Comparison of ENCODE assay signal across 8 mouse cellular contexts in genomic region chr7:141464603-141465201, GRCm38 (mm10). TPM values are rescaled to one million over a fixed set of nuclear protein-coding genes. Genes with fewer than 3 reads are reported as not detected.
DNase-seq lines count a peak whose midpoint lies in the region; ATAC-seq and TF ChIP-seq lines count a peak whose summit lies in the region.

No protein-coding gene starts in this region.

- H3K9me3 ChIP-seq in hindbrain, embryonic 11.5 days (ENCODE audit: control insufficient read depth, low read length), result no peaks in the 10 kb centered on the region
- H3K9me3 ChIP-seq in limb, embryonic 15.5 days, result no peaks in the 10 kb centered on the region

- no peaks in the 10 kb centered on the region for H3K36me3 ChIP-seq in hindbrain, embryonic 11.5 days (ENCODE audit: control insufficient read depth, insufficient read depth, low read length)
- H3K36me3 ChIP-seq in limb, embryonic 15.5 days, result peaks cover 6% of the 10 kb centered on the region

- H3K4me2 ChIP-seq in hindbrain, embryonic 11.5 days (replicated peaks; ENCODE audit: low read depth, low read length), result 0 out of 2 replicates have a peak overlapping the region, but pooled peaks have one; percentile 9
- peak overlapping the region; percentile 44 for H3K4me2 ChIP-seq in limb, embryonic 15.5 days

- no peak for ATAC-seq in hindbrain, embryonic 11.5 days (ENCODE audit: low FRiP score)
- ATAC-seq in limb, embryonic 15.5 days (ENCODE audit: insufficient number of reproducible peaks, low FRiP score, low TSS enrichment, low read depth), result no peak
- ATAC-seq in CD4-positive, CD25-positive, alpha-beta regulatory T cell, adult 4 months, result no peak

- no peak for TF ChIP-seq POLR2A in cortical plate, adult 2 months (IDR thresholded peaks at IDR 0.05; ENCODE audit: extremely low read depth, insufficient read depth, low read length)

- 3% methylated on average over 37 of the region's 38 CpGs for WGBS in hindbrain, embryonic 11.5 days
- WGBS in limb, embryonic 15.5 days, result 8% methylated on average over 38 of the region's 38 CpGs

- TF ChIP-seq CTCF in cortical plate, adult 2 months (IDR thresholded peaks at IDR 0.05; ENCODE audit: extremely low read depth, insufficient read depth, low read length), result no peak

- peaks cover 7% of the 10 kb centered on the region for H3K4me1 ChIP-seq in cortical plate, adult 2 months (ENCODE audit: control insufficient read depth, insufficient read depth, low read length)
- peaks cover 10% of the 10 kb centered on the region for H3K4me1 ChIP-seq in hindbrain, embryonic 11.5 days (replicated peaks; ENCODE audit: control insufficient read depth, insufficient read depth, low read length)
- peaks cover 75% of the 10 kb centered on the region for H3K4me1 ChIP-seq in limb, embryonic 15.5 days

- peaks cover 72% of the 10 kb centered on the region for H3K27me3 ChIP-seq in hindbrain, embryonic 11.5 days (ENCODE audit: control insufficient read depth, insufficient read depth, low read length)
- peaks cover 54% of the 10 kb centered on the region for H3K27me3 ChIP-seq in limb, embryonic 15.5 days

- peak overlapping the region; percentile 4; the same call in 1 of the 2 replicates for H3K4me3 ChIP-seq in cortical plate, adult 2 months (ENCODE audit: insufficient read depth, low read length)
- H3K4me3 ChIP-seq in hindbrain, embryonic 11.5 days (ENCODE audit: low read depth, low read length), result no peak overlapping the region
- H3K4me3 ChIP-seq in limb, embryonic 15.5 days, result peak overlapping the region; percentile 26

- peak overlapping the region; percentile 24; the same call in 1 of the 2 replicates for H3K27ac ChIP-seq in cortical plate, adult 2 months (ENCODE audit: insufficient read depth, low read length)
- H3K27ac ChIP-seq in hindbrain, embryonic 11.5 days (ENCODE audit: low read depth, low read length), result no peak overlapping the region
- 0 out of 2 replicates have a peak overlapping the region, but pooled peaks have one; percentile 23 for H3K27ac ChIP-seq in limb, embryonic 15.5 days

- peak; percentile 97 for DNase-seq in heart, adult 11 months
- DNase-seq in heart, adult 8-10 months (ENCODE audit: low spot score), result no peak
- no peak for DNase-seq in hindbrain, embryonic 11.5 days (ENCODE audit: low spot score)
- DNase-seq in naive thymus-derived CD4-positive, alpha-beta T cell, adult 2 months (ENCODE audit: low read depth), result peak; percentile 43
- DNase-seq in right cerebral cortex, postnatal 14 days, result no peak

- H3K9ac ChIP-seq in hindbrain, embryonic 11.5 days (ENCODE audit: low read depth, low read length), result no peak overlapping the region
- H3K9ac ChIP-seq in limb, embryonic 15.5 days, result 0 out of 2 replicates have a peak overlapping the region, but pooled peaks have one; percentile 11

RNA-seq across cellular contexts. Expression of gene Cd151, which starts 2.5 kb away (rescaled TPM):
- 100 to 1,000 TPM; 331 to 351 (median 345) TPM for total RNA-seq in heart, adult 8-10 months (2022)
- 63.5 and 66.0 TPM in 2 replicates for polyA plus RNA-seq in cortical plate, adult 2 months (2012; rRNA removed)
- 40.1 and 57.9 TPM in 2 replicates for polyA plus RNA-seq in hindbrain, embryonic 11.5 days (2014; fragmentation: Nextera tagmentation; extraction: Ambion mirVana)
- 14.2 and 20.6 TPM in 2 replicates for polyA plus RNA-seq in limb, embryonic 15.5 days (2015; fragmentation: Nextera tagmentation; extraction: Ambion mirVana)
- polyA plus RNA-seq in CD4-positive, CD25-positive, alpha-beta regulatory T cell, adult 4 months (2017; shearing (Covaris generic)), result 10 to 100 TPM in 1 of 2 experiments, 1 to 10 TPM in 1; 7.8 to 12.0 TPM

RNA-seq across cellular contexts. Expression of gene Cracr2b, which starts 3.8 kb away (rescaled TPM):
- 10 to 100 TPM; 17.7 to 24.2 (median 19.1) TPM for total RNA-seq in heart, adult 8-10 months (2022)
- 4.8 and 7.4 TPM in 2 replicates for polyA plus RNA-seq in cortical plate, adult 2 months (2012; rRNA removed)
- 4.4 and 4.5 TPM in 2 replicates for polyA plus RNA-seq in hindbrain, embryonic 11.5 days (2014; fragmentation: Nextera tagmentation; extraction: Ambion mirVana)
- 16.4 and 21.6 TPM in 2 replicates for polyA plus RNA-seq in limb, embryonic 15.5 days (2015; fragmentation: Nextera tagmentation; extraction: Ambion mirVana)
- polyA plus RNA-seq in CD4-positive, CD25-positive, alpha-beta regulatory T cell, adult 4 months (2017; shearing (Covaris generic)), result not detected

RNA-seq across cellular contexts. Expression of gene Pnpla2, which starts 9.7 kb away (rescaled TPM):
- total RNA-seq in heart, adult 8-10 months (2022), result 100 to 1,000 TPM; 419 to 549 (median 431) TPM
- 31.6 and 32.2 TPM in 2 replicates for polyA plus RNA-seq in cortical plate, adult 2 months (2012; rRNA removed)
- 13.7 and 14.2 TPM in 2 replicates for polyA plus RNA-seq in hindbrain, embryonic 11.5 days (2014; fragmentation: Nextera tagmentation; extraction: Ambion mirVana)
- polyA plus RNA-seq in limb, embryonic 15.5 days (2015; fragmentation: Nextera tagmentation; extraction: Ambion mirVana), result 16.9 and 23.6 TPM in 2 replicates
- 10 to 100 TPM; 66.1 to 92.2 TPM for polyA plus RNA-seq in CD4-positive, CD25-positive, alpha-beta regulatory T cell, adult 4 months (2017; shearing (Covaris generic))

RNA-seq across cellular contexts. Expression of gene Polr2l, which starts 10.2 kb away (rescaled TPM):
- total RNA-seq in heart, adult 8-10 months (2022), result 10 to 100 TPM; 75.5 to 93.4 (median 84.3) TPM
- 49.3 and 52.1 TPM in 2 replicates for polyA plus RNA-seq in cortical plate, adult 2 months (2012; rRNA removed)
- 71.5 and 74.0 TPM in 2 replicates for polyA plus RNA-seq in hindbrain, embryonic 11.5 days (2014; fragmentation: Nextera tagmentation; extraction: Ambion mirVana)
- polyA plus RNA-seq in limb, embryonic 15.5 days (2015; fragmentation: Nextera tagmentation; extraction: Ambion mirVana), result 54.7 and 57.5 TPM in 2 replicates
- 10 to 100 TPM; 19.4 to 20.8 TPM for polyA plus RNA-seq in CD4-positive, CD25-positive, alpha-beta regulatory T cell, adult 4 months (2017; shearing (Covaris generic))

RNA-seq across cellular contexts. Expression of gene Tspan4, which starts 10.3 kb away (rescaled TPM):
- total RNA-seq in heart, adult 8-10 months (2022), result 10 to 100 TPM; 25.8 to 45.3 (median 42.8) TPM
- polyA plus RNA-seq in cortical plate, adult 2 months (2012; rRNA removed), result 32.4 and 33.0 TPM in 2 replicates
- 29.6 and 31.4 TPM in 2 replicates for polyA plus RNA-seq in hindbrain, embryonic 11.5 days (2014; fragmentation: Nextera tagmentation; extraction: Ambion mirVana)
- polyA plus RNA-seq in limb, embryonic 15.5 days (2015; fragmentation: Nextera tagmentation; extraction: Ambion mirVana), result 71.4 and 79.1 TPM in 2 replicates
- 1 to 10 TPM; 1.3 to 1.5 TPM for polyA plus RNA-seq in CD4-positive, CD25-positive, alpha-beta regulatory T cell, adult 4 months (2017; shearing (Covaris generic))

Comparison
In these comparisons a context has a peak if more than half of its experiments do, and no peak if none do; other contexts are left out.
1. DNase-seq: peak in heart, adult 11 months (single experiment) and naive thymus-derived CD4-positive, alpha-beta T cell, adult 2 months (single experiment); none in heart, adult 8-10 months (single experiment), hindbrain, embryonic 11.5 days (single experiment) and right cerebral cortex, postnatal 14 days (single experiment).